Mouse (Mus musculus): ENCODE data around the gene Kmt2e.

The Kmt2e gene

DNA sequence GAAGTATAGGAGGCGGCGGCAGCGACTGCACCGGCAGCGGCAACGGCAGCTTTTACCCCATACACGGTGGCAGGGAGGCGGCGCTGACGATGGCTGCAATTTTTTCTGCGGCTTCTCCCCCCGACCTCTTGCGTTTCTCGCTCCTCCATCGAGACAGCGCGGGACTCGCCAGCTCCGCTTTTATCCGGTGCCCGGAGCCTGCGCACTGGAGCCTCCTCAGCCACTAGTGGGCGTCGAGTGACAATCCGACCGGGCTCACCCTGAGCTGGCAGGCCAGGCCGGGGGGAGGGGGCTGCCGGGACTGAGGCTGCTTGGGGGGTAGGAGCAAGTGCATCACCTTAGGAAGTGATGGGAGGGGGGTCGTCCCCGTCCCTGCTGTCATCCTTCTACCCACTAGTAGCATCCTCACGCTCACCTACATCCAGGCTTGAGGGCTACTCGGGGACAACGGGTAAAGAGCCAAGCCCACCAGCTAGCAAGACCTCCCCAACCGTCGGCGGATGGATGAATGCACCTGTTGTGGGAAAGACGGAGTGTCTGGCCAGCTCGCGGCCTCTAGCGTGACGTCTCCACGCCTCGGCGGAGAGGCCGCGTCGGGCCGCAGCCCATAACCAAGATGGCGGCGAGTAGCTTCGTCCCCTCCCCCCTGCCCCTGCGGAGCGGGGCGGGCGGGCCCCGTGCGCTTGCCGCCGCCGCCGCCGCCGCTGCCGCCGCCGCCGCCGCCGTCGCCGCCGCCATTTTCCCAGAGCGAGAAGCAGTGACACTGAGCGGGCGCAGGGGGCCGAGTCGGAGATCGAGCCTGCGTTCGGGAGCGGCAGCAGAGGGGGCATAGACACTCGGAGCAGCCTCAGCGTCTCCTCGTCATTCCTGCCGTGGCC, at the start of gene Kmt2e:
Gene Kmt2e, plus strand, starts transcription at position 722 of the 878 bp plus-strand sequence.
- in situ Hi-C loops (cut with MboI, MseI) = no loop called here

DNA sequence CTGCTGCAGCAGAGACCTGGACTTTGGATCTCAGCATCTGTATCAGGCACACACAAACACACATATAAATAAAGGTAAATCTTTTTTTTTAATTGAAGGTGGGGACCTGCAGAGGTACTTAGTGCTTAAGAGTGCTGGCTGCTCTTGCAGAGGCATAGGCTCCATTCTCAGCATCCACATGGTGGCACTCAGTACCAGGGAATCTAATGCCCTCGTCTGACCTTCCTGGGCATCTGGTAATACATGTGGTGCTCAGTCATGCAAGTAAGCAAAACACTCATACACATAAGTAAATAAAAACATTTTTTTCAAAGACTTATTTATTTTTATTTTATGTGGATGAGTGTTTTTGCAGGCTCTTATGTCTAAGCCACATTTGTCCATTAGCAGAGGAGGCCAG, 49.1 kb upstream of the Kmt2e start:
- in situ Hi-C loops (cut with MboI, MseI) = no loop called here

DNA sequence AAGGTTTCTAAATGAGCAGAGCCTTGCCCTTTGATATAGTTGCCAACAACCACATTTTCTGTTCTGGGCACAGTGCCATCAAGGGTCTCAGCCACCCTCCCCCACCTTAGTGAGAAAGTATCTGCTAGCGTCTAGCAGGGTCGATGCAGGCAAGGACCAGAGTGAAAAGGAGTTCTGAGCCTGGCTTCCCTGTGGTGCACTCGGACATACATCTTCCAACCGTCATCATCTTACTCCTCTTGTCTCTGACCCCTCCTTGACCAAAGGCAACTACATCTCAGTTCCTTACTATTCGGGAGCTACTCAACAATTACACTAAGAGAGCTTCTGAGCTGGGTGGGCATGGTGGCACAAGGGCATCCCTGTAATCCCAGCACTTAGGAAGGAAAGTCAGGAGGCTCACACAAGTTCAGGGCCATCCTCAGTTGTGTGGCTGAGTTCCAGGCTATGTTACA, 48.5 kb upstream of the Kmt2e start:
- in situ Hi-C loops (cut with MboI, MseI) = no loop called here

DNA sequence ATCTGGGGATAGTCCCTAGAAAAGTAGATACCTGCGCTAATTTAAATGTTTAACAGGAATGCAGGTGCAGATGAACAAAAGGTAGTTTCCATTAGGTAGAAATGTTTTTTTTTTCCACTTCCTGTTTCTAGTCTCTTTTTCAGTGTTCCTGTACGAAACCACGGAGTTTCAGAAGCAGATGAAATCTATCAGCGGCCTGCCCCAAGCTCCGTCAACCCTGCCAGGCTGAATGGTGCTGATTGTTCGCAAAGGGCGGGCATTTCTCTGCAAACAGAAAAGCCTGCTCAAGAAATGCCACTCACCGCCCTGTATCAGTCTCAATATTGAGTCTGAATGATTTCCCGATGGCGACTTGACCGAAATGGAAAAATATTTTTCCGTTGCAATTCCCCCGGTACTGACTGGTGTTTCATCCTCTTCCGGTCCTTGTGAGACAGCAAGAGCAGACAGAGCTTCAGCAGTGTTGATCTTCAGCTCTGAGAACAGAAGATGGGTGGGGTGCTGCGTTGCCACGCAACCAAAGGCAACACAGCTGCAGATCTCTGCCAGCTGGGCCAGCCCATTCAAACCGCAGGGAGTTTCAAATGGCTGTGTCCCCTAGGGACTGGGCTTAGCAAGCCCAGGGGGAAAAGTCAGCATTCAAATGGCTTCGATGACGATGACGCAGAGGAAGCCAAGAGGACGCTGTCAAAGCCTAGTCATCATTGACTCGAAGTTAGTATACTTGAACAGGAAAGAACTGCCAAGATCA, 47.5 kb upstream of the Kmt2e start:
- in situ Hi-C loops (cut with MboI, MseI) = no loop called here

DNA sequence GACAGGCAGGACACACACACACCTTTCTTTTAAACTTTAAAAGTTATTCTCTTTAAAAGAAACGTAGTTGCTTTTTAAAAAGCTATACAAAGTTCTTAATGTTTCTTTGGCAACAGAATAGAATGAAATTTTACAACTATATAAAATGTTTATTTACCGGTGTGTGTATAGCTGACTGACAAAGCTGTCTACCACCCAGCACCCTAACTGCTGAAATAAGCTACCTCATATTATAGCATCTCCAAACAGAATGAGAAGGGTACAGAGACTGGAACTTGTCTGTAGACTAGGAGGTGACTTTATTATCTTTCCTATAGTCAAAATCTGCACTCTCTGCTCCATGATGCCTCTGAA, 47.0 kb upstream of the Kmt2e start:
- in situ Hi-C loops (cut with MboI, MseI) = no loop called here

DNA sequence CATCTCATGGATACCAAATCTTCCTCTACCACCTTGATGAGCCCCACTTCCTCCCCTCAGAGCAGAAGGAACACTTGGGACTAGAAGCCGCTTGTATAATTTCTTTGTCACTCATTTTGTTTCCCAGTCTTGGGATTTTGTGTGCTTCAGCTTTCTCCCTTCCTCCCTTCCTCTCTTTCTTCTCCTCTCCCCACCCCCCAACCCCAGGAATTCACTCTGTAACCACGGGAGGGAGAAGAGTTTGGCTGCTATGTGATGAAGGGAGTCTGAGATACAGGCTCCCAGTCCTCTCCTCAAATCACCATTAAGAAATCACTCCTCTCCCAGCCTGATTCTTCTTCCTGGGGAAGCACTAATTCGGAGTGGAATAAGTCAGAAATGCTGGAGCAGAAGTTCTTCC, 46.1 kb upstream of the Kmt2e start:
- in situ Hi-C loops (cut with MboI, MseI) = no loop called here

DNA sequence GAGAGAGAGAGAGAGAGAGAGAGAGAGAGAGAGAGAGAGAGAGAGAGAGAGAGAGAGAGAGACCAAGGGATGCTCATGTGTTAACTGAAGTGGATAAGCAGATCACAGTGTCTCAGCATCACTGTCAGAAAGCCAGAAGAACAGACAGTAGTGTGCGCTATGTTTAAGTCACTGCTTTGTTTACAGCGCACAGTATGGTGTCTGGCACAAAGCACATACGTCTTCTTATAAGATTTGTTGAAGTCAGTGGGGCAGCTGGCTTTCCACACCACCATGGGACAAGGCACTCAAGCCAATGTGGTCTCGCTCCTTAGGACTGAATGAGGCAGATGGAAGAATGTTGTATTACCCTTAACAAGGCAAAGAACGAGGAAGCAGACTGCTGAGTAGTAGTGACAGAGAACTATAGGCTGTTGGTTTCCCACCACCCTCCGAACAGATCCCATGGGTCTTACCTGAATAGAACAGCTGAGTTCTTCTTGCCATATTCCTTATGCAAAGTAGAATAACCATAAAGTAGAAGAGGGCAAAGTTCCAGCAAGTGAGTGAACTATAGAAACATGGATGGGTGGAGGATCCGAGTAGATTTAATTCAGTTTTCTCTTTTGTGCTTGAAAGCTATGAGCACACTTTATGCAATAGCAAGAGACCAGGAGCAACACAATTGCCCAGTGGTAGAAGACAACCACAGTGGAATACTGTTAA, 44.5 kb upstream of the Kmt2e start:
- in situ Hi-C loops (cut with MboI, MseI) = loop anchor here (10.0 kb wide), 1 partner anchor 1815 kb away; no protein-coding TSS in a partner anchor

DNA sequence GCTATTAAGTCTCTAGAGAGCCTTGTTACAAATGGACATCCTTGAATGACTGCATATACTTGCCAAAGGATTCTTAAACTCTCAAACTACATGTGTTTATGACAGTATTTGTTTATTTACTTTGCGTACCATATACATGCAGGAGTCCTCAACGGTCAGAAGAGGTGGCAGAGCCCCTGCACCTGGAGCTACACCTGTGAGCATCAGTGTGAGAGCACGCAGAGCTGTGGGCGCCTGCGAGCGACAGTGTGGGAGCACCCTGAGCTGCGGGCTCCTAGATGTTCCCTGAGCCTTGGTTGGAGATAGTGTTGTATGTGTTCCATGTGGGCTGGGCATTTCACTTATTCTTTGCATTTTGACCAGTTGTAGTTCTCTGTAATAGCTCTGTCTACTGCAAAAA, 42.5 kb upstream of the Kmt2e start:
- in situ Hi-C loops (cut with MboI, MseI) = loop anchor here (10.0 kb wide), 1 partner anchor 1817 kb away; no protein-coding TSS in a partner anchor

DNA sequence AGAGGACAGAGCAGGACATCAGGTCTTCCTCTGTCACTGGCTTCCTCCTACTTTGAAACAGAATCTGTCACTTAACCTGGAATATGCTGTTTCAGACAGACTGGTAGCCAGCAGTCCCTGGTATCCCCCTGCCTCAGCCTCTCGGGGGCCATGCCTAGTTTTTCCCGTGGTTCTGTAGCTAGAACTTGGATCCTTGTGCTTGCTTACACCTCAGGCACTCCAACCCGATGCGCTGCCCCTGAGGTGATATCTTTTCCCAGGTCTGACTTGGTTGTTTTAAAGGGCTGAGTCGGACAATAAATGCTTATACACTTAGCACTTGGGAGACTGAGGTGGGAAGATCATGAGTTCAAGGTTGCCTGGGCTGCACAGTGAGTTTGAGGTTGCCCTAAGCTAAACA, 40.4 kb upstream of the Kmt2e start:
- in situ Hi-C loops (cut with MboI, MseI) = loop anchor here (10.0 kb wide), 1 partner anchor 1819 kb away; no protein-coding TSS in a partner anchor

DNA sequence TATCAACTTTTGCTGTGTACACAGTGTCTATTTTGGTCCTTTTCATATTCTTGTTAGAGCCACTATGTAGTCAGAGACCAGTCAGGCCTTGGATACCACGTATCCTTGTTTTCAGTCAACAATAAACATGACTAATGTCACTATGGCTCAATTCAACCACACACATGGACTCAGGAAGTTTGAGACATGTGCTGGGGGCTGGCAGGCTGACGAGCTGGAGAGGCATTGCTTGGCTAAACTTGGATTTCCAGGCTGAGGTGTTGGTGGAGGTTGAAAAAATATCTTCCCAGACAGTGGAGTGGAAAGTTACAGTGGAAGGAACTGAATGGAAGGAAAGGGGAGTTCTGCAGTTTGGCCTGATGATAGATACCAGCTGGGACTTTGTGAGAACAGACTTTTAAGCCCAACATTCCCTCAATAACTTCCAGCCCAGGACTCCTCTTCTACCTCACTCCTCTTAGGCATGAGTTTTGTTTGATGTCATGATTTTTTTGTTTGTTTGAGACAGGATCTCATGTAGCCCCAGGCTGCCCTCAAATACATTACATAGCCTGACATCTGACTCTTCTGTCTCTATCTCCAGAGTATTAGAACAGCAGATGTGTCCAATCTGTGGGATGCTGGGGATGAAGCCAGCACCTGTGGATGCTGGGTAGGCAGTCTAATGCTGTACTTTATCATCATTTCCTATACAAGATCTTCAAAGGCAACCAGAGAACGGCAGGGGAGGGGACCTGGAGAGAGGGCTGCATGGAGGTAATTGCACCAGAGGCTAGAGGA, 39.7 kb upstream of the Kmt2e start:
- in situ Hi-C loops (cut with MboI, MseI) = loop anchor here (10.0 kb wide), 1 partner anchor 1820 kb away; no protein-coding TSS in a partner anchor

DNA sequence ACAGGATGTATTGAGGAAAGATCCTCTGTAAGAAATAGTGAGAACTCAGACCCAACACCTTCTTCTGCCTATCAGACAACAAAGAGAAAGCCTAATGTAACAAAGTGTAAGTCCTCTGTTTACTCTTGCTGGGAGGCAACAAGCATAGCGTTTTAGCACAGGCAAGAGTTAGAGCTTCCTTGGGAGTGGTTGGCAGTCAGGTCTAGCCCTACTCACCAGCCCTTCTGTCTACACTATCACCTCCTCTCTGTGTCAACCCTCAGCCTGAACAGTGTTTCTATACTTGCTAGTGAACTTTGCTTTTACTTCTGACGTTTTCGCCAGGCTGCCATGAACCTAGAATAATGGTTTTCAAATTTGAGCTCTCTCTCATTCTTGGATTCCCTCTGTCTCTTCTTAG, 38.5 kb upstream of the Kmt2e start:
- in situ Hi-C loops (cut with MboI, MseI) = loop anchor here (10.0 kb wide), 1 partner anchor 1821 kb away; no protein-coding TSS in a partner anchor

DNA sequence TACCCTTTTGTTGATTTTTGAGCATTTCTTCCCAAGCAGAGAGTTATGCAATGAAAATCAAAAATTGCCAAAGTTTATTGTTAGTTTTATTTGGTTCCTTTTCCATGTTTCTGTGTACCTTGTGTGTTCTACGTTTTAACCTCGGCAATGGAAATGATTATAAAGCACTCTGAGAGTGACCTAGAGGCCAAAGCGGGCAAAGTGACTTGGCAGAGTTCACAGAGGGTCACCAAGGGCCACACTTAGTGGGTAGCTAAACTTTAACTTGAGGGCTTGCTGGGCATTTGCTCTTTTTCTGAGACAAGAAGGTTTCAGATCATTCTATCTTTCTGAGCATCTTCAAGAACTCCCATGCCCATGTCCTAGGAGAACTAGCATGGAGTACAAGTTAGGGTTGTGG, 37.5 kb upstream of the Kmt2e start:
- in situ Hi-C loops (cut with MboI, MseI) = loop anchor here (10.0 kb wide), 1 partner anchor 1822 kb away; no protein-coding TSS in a partner anchor

DNA sequence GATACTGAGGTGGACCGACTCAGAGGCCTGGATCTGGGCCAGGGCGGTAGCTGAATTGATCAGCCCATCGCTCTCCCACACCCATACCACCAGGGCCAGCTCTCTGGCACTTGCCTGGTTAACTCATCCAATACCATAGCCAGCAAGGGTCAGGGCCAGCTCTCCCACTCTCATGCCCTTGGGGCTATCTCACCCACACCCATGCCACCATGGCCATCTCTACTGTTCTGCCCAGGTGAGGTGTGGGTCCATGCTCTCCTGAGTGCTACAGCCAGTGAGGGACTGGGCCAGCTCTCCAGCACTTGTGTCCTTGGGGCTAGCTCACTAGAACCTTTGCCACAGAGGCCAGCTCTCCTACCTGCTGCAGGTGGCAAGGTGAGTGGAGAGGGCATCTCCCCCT, 34.1 kb upstream of the Kmt2e start:
- in situ Hi-C loops (cut with MboI, MseI) = loop anchor here (25.0 kb wide), 1 partner anchor 1187 kb away; the partner anchor contains the start of genes Abcf2 and Chpf2

DNA sequence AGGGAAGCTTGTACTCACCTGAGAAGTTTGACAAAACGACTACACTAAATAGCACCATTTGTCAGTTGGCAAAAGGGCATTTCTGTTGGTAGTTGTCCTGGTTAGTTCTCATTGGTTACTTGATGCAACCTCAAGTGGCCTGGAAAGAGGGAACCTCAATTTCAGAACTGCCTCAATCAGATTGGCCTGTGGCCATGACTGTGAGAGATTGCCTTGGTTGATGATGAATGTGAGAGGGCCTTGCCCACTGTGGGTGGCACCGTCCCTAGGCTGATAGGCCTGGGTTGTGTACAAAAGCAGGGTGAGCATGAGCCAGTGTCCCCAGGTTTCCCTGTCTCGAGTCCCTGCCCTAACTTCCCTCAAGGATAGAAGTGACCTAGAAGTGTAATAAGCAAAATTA, 33.4 kb upstream of the Kmt2e start:
- in situ Hi-C loops (cut with MboI, MseI) = loop anchor here (25.0 kb wide), 1 partner anchor 1186 kb away; the partner anchor contains the start of genes Abcf2 and Chpf2

DNA sequence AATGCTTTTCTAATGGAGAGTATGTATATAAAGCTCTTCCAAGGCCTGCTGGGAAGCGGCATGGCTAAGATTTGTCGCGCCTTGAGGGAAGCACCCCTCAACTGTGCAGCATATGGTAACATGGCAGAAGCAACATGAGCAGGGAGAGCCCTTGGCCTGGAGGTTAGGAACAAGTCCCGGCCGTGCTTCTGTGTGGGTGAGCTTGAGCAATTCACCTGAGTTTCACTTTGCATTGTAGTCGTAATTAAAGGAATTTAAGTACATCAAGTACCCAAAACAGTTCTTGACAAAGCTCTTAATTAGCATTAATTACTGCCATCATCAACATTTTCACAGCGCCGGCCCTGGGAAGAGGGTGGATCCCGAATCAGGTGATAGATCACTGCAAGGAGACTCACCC, 32.9 kb upstream of the Kmt2e start:
- in situ Hi-C loops (cut with MboI, MseI) = loop anchor here (25.0 kb wide), 1 partner anchor 1186 kb away; the partner anchor contains the start of genes Abcf2 and Chpf2

DNA sequence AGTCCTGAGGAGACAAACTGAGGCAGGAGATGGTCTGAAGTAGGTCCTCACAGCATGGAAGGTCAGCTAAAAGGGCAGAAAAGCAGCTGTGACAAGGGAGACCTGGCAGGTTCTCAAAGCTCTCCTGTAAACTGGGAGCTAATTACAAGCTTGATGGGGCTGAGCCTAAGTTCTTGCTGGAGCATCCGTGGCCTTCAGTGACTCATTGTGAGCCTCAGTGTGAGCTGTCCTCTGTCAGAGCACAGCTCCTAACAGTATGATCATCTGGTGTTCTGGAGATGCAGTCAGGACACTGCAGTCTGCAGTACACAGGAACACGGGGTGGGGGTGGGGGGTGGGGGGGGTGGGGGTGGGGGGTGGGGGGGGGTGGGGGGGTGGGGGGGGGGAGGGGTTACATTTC, 32.2 kb upstream of the Kmt2e start:
- in situ Hi-C loops (cut with MboI, MseI) = loop anchor here (25.0 kb wide), 1 partner anchor 1185 kb away; the partner anchor contains the start of genes Abcf2 and Chpf2

DNA sequence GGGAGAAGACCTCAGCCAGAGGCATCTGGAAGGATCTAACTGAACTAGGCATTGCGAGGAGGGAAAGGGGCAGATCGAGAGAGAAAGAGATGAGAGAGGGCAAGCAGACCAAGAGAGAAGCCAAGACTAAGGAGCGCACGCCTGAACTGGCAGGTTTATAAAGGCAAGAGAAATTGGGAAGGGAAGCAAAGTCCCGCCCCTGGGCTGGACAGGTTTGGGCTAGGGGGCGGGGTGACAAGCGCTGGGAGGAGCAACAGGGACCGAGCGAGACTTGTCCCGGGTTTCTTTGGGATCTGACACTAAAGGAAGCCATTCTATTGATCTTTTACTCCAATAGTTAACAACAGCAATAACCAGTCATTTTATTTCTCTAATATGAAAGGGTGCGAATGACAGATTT, 31.1 kb upstream of the Kmt2e start:
- in situ Hi-C loops (cut with MboI, MseI) = loop anchor here (25.0 kb wide), 1 partner anchor 1184 kb away; the partner anchor contains the start of genes Abcf2 and Chpf2

DNA sequence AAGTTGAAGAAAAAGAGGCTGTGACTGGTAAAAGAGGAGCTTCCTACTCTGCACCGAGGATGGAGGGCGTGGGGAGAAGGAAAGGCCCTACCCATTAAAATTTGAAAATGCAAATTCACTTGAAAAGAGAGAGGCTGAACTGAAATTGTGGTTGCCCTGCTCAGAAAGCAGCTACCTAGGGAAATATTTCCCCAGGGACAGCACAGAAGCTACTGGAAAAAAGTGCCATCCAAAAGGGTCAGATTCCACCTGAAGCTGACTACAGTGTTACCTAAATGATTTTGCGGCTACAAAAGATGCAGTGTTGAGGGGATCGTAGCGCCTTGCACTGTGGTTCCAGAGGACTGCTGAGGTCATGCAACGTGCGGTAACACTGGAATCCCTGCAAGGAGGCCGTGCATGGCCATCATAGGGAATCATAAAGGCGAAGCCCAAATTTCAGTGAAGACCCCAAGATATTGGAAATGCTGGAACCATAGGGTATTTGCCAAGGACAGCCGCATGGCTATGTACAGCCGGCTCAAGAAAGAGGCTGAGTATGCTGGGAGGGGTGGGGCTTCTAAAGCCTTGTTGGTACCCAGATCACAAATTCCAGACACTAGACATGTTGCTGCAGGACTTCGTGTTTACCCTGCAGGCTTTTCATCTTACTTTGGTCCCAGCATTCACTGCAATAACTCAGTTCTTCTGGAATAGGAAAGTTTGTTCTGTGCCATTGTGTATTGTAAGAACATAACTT, 28.4 kb upstream of the Kmt2e start:
- in situ Hi-C loops (cut with MboI, MseI) = loop anchor here (25.0 kb wide), 1 partner anchor 1181 kb away; the partner anchor contains the start of genes Abcf2 and Chpf2

DNA sequence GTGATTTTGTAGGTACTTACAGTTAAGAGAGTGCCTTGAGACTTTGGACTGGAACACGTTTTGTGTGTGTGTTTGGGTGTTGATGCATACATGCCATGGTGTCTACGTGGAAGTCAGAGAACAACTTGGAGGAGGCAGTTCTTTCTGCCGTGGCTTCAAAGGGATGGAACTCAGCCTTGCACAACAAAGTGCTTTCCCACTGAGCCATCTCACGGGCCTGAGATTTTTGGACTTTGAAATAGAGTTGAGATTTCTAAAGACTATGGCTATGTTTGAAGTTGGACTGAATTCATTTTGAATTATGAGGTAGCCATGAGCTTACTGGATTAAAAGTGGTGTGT, 27.9 kb upstream of the Kmt2e start:
- in situ Hi-C loops (cut with MboI, MseI) = loop anchor here (25.0 kb wide), 1 partner anchor 1181 kb away; the partner anchor contains the start of genes Abcf2 and Chpf2

DNA sequence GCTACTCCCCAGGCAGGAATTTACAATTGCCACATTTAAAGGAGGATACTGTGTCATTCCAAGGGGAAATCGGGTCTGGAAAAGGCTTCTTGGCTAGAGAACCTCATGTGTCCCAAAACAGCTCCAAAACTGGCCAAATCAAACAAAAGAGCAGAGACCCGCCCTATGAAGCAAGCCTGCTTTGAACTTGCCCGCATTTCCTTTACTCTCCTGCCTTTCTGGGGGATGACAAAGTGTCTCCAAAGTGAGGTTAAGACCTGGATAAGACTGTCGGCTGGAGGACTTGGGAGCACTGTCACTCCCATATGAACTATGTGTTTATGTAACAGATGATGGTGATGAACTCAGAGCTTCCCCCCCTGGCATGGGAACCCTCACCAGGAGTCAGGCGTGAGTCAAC, 26.1 kb upstream of the Kmt2e start:
- in situ Hi-C loops (cut with MboI, MseI) = loop anchor here (25.0 kb wide), 1 partner anchor 1179 kb away; the partner anchor contains the start of genes Abcf2 and Chpf2

Data from regulatory T cell (primary cell).